20 mouse cellular contexts compared by ENCODE assay signal in the genomic region with DNA sequence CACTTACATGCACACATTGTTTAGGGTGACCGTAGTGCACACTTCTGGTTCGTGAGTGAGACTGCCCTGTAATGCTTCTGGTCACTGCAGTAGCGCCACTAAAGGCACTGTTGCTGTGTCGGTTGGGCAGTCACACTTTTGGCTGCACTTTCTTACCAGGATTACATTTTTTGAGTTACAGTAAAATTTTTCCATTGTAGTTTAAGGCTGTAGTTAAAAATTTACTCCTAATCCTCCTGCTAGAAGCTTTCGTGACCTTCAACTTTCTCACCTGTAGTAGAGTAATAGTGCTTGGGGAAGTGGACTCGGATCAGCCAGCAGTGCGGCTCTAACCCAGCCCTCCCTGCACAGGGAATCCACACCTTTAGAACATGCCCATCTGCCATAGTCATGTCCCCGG. TPM values are rescaled to one million over a fixed set of nuclear protein-coding genes. Genes with fewer than 3 reads are reported as not detected.
"Had no signal": no experiment of that assay in that cellular context is flagged by ENCODE, and none has a peak within 500 bp of the region (broad histone marks: within the 10 kb centered on the region; RNA-seq: fewer than 3 reads in every experiment).

No protein-coding gene starts in this region.

- H3K4me1 ChIP-seq: midbrain, embryonic 12.5 days; midbrain, embryonic 15.5 days; neural tube, embryonic 12.5 days; neural tube, embryonic 15.5 days; stomach, embryonic 15.5 days had no signal

- H3K4me2 ChIP-seq: limb, embryonic 13.5 days; lung, embryonic 14.5 days; midbrain, embryonic 12.5 days; midbrain, embryonic 15.5 days; neural tube, embryonic 12.5 days; neural tube, embryonic 15.5 days; stomach, embryonic 15.5 days had no signal

- H3K9ac ChIP-seq: limb, embryonic 13.5 days; liver, embryonic 14.5 days; liver, postnatal 0 days; lung, embryonic 14.5 days; midbrain, embryonic 12.5 days; midbrain, embryonic 15.5 days; neural tube, embryonic 12.5 days; neural tube, embryonic 15.5 days; stomach, embryonic 15.5 days had no signal

- H3K4me3 ChIP-seq: limb, embryonic 10.5 days; limb, embryonic 13.5 days; midbrain, embryonic 12.5 days; midbrain, embryonic 15.5 days; neural tube, embryonic 12.5 days; neural tube, embryonic 15.5 days; stomach, embryonic 15.5 days had no signal

- H3K27ac ChIP-seq: limb, embryonic 10.5 days; limb, embryonic 13.5 days; liver, embryonic 14.5 days; macrophage; midbrain, embryonic 12.5 days; midbrain, embryonic 15.5 days; neural tube, embryonic 12.5 days; neural tube, embryonic 15.5 days; stomach, embryonic 15.5 days had no signal

- H3K9me3 ChIP-seq: limb, embryonic 10.5 days; limb, embryonic 13.5 days; midbrain, embryonic 12.5 days; midbrain, embryonic 15.5 days; neural tube, embryonic 12.5 days; neural tube, embryonic 15.5 days; stomach, embryonic 15.5 days had no signal

- DNase-seq: kidney, postnatal 14 days; layer of hippocampus, adult 9-11 months; liver, postnatal 0 days; lung, embryonic 14.5 days; retina, postnatal 1 day; right cerebral cortex, postnatal 25 days; spleen, adult 18-20 months; thymus, postnatal 25 days had no signal

- H3K36me3 ChIP-seq: stomach, embryonic 15.5 days had no signal

- H3K27me3 ChIP-seq: limb, embryonic 13.5 days; midbrain, embryonic 12.5 days; midbrain, embryonic 15.5 days; neural tube, embryonic 12.5 days; neural tube, embryonic 15.5 days; stomach, embryonic 15.5 days had no signal

- ATAC-seq: hindbrain, embryonic 16.5 days; lung, postnatal 0 days; midbrain, embryonic 15.5 days had no signal

RNA-seq across cellular contexts. Expression of a gene that starts 49.7 kb away (rescaled TPM):
- polyA plus RNA-seq: liver, adult 2 months had no signal
